Mouse (Mus musculus): ENCODE data around the gene Lin28b. TPM values are rescaled to one million over a fixed set of nuclear protein-coding genes. Genes with fewer than 3 reads are reported as not detected.

Gene Lin28b
- not detected for polyA plus RNA-seq (2017; shearing (Covaris generic))

GRCm38 (mm10) chr10:45485761-45486602, at the start of gene Lin28b:
Gene Lin28b, minus strand, starts transcription at chr10:45486395.

GRCm38 (mm10) chr10:45335434-45336422, 150.5 kb downstream of the Lin28b start, which contains the start of gene Bves:
Gene Bves, plus strand, starts transcription at chr10:45335772.

Other genes starting within 250 kb of the Lin28b start
- gene Bves, start 150.6 kb downstream of the Lin28b start, polyA plus RNA-seq (2017; shearing (Covaris generic)), result not detected
- gene Hace1, start 91.4 kb upstream of the Lin28b start, polyA plus RNA-seq (2017; shearing (Covaris generic)), result 25.4 TPM

Measured in effector memory CD4-positive, alpha-beta T cell, adult 5 months (primary cell).